Mouse (Mus musculus) small intestine, adult 2 months (tissue): ENCODE measurements around the gene Gm4763.

Experiments
- CTCF ChIP-seq: fragments of 200-500 bp; IDR thresholded peaks from 2 replicates; pipeline ENCODE4 v1.5.1; 2012; ENCODE audit warnings: low read depth, mild to moderate bottlenecking, control low read depth, inconsistent platforms, low read length, moderate library complexity, mixed read lengths; ENCODE audit not compliant: insufficient replicate concordance, insufficient read length; ENCODE audit errors: extremely low read depth
- POLR2A ChIP-seq: fragments of 200-500 bp; IDR thresholded peaks from 2 replicates; pipeline ENCODE4 v1.6.1; 2012; ENCODE audit warnings: low read depth, mild to moderate bottlenecking, control low read depth, inconsistent platforms, low read length, moderate library complexity

DNA sequence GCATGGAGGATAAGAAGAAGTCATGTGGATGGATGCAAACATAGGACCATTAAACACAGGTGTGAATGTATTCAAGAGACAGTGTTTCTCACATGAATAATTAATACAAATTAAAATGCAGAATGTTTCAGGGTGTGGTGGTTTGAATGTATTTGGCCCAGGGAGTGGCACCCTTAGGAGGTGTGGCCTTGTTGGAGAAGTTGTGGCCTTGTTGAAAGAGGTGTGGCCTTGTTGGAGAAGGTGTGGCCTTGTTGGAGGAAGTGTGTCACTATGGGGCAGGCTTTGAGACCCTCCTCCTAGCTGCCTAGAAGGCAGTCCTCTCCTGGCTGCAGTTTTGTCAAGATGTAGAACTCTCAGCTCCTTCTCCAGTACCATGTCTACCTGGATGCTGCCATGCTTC lies 44.7 kb upstream of the Gm4763 start:
- TF ChIP-seq POLR2A (no peak), CTCF (no peak)
